Mouse (Mus musculus): ENCODE measurements around the gene Chdh.

DNA sequence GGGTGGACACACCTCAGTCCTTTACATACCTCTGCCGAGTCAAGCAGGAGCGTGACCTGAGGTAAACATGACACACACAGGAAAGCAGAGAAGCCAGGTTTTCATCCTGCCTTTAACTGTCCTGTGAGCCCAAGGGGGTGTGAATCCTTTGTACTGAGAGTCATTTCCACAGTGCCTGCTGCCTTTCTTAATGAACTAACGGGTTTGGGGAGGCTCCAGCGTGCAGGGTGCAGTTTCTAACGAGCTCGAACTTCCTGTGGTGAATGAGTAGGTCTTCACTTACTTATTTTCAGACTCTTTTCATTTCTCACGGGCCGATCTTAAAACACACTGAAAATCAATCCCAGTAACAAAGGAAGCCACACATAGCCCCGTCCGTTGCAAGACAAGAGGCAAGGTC is 5.7 kb downstream of the Chdh start:
- no peak for TF ChIP-seq TAL1 (IDR thresholded peaks at IDR 0.05; ENCODE audit: low read length)
- TF ChIP-seq GATA1 (IDR thresholded peaks at IDR 0.05; ENCODE audit: low read length): no peak

All from erythroblast, embryonic 14.5 days (primary cell).